Mouse (Mus musculus) C2C12 (cell line): ENCODE results near the gene Dll1. TPM values are rescaled to one million over a fixed set of nuclear protein-coding genes. Genes with fewer than 3 reads are reported as not detected.

ENCODE experiments used
- H3K27me3 ChIP-seq: one replicate; pipeline ENCODE4 v1.6.1; 2011; ENCODE audit not compliant: control insufficient read depth, insufficient read depth, insufficient read length
- H3K36me3 ChIP-seq: one replicate; pipeline ENCODE4 v1.6.1; 2011; ENCODE audit not compliant: control insufficient read depth, insufficient read depth
- H3K4me3 ChIP-seq: one replicate; pipeline ENCODE4 v1.5.1; 2011; ENCODE audit warnings: mild to moderate bottlenecking, control low read depth; ENCODE audit not compliant: poor library complexity, insufficient read depth, severe bottlenecking
- H3K79me2 ChIP-seq: one replicate; pipeline ENCODE4 v1.6.1; 2011; ENCODE audit not compliant: control insufficient read depth, insufficient read depth
- H3K79me3 ChIP-seq: one replicate; pipeline ENCODE4 v1.6.1; 2011; ENCODE audit warnings: low read depth, control low read depth
- H3ac ChIP-seq: one replicate; pipeline ENCODE3; 2011; ENCODE audit warnings: low read depth; ENCODE audit not compliant: control insufficient read depth, insufficient read length
- CEBPB ChIP-seq: IDR thresholded peaks from one replicate; pipeline ENCODE4 v1.6.1; 2011; ENCODE audit warnings: low read depth, mild to moderate bottlenecking, control low read depth, moderate library complexity
- CTCF ChIP-seq: IDR thresholded peaks from one replicate; pipeline ENCODE4 v1.5.1; 2011; ENCODE audit not compliant: control insufficient read depth, insufficient read depth, insufficient read length
- FOSL1 ChIP-seq: IDR thresholded peaks from one replicate; pipeline ENCODE4 v1.8.0; 2011; ENCODE audit warnings: mild to moderate bottlenecking, low read length; ENCODE audit not compliant: poor library complexity, insufficient read depth, severe bottlenecking
- MAX ChIP-seq: IDR thresholded peaks from one replicate; pipeline ENCODE4 v1.6.1; 2011; ENCODE audit warnings: mild to moderate bottlenecking, control low read depth
- MYOD1 ChIP-seq: IDR thresholded peaks from one replicate; pipeline ENCODE4 v1.6.1; 2011; ENCODE audit warnings: low read depth; ENCODE audit not compliant: control insufficient read depth, insufficient read length
- MYOG ChIP-seq: IDR thresholded peaks from one replicate; pipeline ENCODE4 v1.6.1; 2011; ENCODE audit not compliant: control insufficient read depth, insufficient read length; ENCODE audit errors: extremely low read depth
- USF1 ChIP-seq: IDR thresholded peaks from one replicate; pipeline ENCODE4 v1.6.1; 2011; ENCODE audit warnings: low read depth, mild to moderate bottlenecking, control low read depth, moderate library complexity
- polyA plus RNA-seq: library from polyadenylated mRNA; unstranded; fragments of >200 nt; fragmentation: generic; extraction: Trizol; gene quantifications from one replicate; pipeline ENCODE4 v1.2.1, GENCODE M21; 2012; ENCODE audit warnings: missing spikeins

Dll1 gene
- polyA plus RNA-seq, 1 experiment, result 2.2 TPM

DNA sequence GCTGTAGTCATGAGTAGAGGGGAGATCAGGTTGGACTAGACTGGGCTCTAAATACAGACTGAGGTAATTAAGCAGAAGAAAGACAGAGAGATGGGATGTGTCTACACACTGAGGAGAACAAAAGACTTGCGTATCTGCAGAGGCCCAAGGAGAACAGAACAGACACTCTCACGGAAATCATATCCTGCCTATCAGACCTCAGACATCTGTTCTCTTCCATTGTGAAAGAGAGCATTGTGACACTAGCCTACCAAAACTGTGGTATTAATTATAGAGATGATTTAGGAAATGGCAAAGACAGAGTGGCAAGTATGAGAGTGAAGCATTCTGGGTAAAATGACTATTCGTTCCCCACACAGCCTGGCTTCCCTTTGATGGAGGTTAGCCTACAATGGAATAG lies 21.6 kb downstream of the Dll1 start:
- no peak overlapping the region for H3K4me3 ChIP-seq
- H3K79me3 ChIP-seq, result no peaks in the 10 kb centered on the region
- no peak overlapping the region for H3ac ChIP-seq
- H3K27me3 ChIP-seq, result no peaks in the 10 kb centered on the region
- no peaks in the 10 kb centered on the region for H3K79me2 ChIP-seq
- no peaks in the 10 kb centered on the region for H3K36me3 ChIP-seq
- no peak for TF ChIP-seq CEBPB
- no peak for TF ChIP-seq CTCF
- no peak for TF ChIP-seq USF1
- TF ChIP-seq MAX, result no peak
- no peak for TF ChIP-seq FOSL1
- TF ChIP-seq MYOD1, result no peak

DNA sequence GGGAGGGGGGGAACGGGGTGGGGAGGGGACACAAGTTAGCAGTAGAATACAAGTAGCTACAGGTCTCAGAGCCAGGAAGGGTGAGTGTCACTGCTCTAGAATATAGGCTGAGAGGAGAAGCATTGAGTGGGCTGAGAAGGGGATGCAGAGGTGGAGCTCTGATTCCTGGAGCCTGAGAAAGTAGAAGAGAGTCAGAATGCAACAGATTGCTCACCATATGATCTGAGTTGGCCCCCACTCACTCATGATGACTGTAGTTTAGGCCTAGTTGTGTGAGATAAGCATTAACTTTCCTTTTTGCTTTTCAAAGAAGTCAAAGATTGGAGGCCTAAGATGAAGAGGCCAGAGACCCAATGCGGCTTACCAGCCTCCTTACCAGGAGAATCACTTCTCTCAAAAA lies 22.7 kb downstream of the Dll1 start:
- Histone ChIP-seq H3K79me3 (no peaks in the 10 kb centered on the region), H3ac (no peak overlapping the region), H3K79me2 (no peaks in the 10 kb centered on the region), H3K36me3 (no peaks in the 10 kb centered on the region), H3K4me3 (no peak overlapping the region), H3K27me3 (no peaks in the 10 kb centered on the region)
- TF ChIP-seq USF1 (no peak), MYOG (no peak), FOSL1 (no peak), CTCF (no peak), MYOD1 (no peak), MAX (no peak), CEBPB (no peak)

- Histone ChIP-seq H3K4me3 (no peak overlapping the region), H3K79me2 (no peaks in the 10 kb centered on the region), H3K36me3 (no peaks in the 10 kb centered on the region), H3ac (no peak overlapping the region), H3K27me3 (no peaks in the 10 kb centered on the region), H3K79me3 (no peaks in the 10 kb centered on the region)
- TF ChIP-seq CEBPB, result no peak
Measured at GRCm38 (mm10) chr17:15352869-15353610, 23.6 kb downstream of the Dll1 start.

DNA sequence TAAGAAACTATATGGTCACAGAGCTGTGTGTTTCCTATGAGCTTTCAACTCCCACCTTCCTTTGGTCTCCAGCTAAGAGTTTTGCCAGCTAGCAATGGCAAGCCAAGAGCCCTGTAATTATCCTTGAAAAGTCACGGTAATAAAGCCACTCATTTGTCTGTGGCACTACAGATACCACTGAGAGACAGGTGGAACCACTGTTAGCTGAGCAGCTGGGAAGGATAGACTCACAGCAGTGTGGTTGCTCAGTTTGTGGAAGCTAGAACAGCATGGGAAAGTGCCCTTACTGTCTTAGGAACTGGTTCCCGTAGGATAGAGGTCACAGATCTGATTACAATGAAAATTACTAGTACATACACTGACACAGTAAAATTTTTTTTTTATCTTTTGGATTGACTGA lies 26.5 kb downstream of the Dll1 start:
- no peaks in the 10 kb centered on the region for H3K79me3 ChIP-seq
- no peak for TF ChIP-seq CEBPB
- no peak for TF ChIP-seq CTCF
- no peak for TF ChIP-seq MYOG
- no peak for TF ChIP-seq FOSL1
- TF ChIP-seq USF1, result no peak
- no peak for TF ChIP-seq MYOD1
- TF ChIP-seq MAX, result no peak
- no peak overlapping the region for H3K4me3 ChIP-seq
- no peaks in the 10 kb centered on the region for H3K27me3 ChIP-seq
- H3K36me3 ChIP-seq, result no peaks in the 10 kb centered on the region
- no peak overlapping the region for H3ac ChIP-seq
- H3K79me2 ChIP-seq, result no peaks in the 10 kb centered on the region

- H3K27me3 ChIP-seq, result no peaks in the 10 kb centered on the region
- H3K36me3 ChIP-seq, result no peaks in the 10 kb centered on the region
- no peaks in the 10 kb centered on the region for H3K79me3 ChIP-seq
- H3K79me2 ChIP-seq, result no peaks in the 10 kb centered on the region
- H3ac ChIP-seq, result no peak overlapping the region
- TF ChIP-seq CEBPB (no peak), MYOD1 (no peak), FOSL1 (no peak), CTCF (no peak), MYOG (no peak), MAX (no peak), USF1 (no peak)
- no peak overlapping the region for H3K4me3 ChIP-seq
Measured at GRCm38 (mm10) chr17:15343071-15343822, 33.4 kb downstream of the Dll1 start.
